Mouse (Mus musculus) embryo, embryonic 11 days (tissue): Measurements from ENCODE around the gene 1110017D15Rik.

ENCODE experiments used
- DNase-seq: peaks from one replicate; pipeline ENCODE4 v3.0.0-alpha.2; 2015

1110017D15Rik gene

DNA sequence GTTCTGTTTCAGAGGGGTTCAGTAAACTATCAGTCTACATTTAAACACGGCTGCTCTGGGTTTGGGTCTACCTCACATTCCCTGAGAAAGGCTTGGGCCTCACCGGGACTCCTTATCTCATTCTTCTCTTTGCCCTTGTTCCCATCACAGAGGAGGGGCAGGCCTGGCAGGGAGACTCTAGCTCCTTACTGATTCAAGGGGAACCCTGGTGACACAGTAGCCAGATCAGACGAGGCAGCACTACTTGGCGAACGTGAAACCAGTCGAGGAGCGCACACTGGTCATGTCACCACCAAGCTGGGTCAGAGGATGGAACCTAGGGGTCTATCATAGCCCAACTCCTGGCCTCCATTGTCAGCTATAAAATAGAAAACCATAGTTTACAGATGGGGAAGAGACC is 9.1 kb downstream of the 1110017D15Rik start:
- no peak for DNase-seq

DNA sequence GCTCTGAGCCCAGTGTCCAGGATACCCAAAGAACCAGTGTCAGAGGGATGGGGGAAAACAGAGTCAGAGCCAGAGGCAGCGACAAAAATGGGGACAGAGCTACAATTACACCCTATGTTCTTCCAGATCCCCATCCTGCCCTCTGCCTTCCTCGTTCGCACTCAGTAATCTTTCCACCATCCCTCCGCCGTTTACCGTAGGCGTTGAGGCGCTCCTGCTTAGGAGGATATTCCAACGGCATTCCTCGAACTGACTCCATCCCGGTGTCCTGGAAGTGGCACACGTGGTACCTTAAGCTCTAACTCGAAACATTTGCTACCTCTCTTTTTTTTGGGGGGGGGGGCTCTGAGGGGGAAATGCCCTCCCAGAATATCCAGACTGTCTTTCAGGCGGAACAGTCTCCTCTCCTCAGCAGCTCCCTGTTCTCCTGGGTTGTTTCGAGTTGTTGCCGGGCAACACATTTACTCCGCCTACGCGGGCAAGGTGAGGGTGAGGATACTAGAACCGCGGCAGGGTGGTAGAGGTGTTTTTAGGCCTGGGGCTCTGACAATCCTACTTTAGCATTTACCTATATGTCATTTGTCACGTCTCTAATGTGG is 9.7 kb downstream of the 1110017D15Rik start:
- peak; percentile 57 for DNase-seq

DNA sequence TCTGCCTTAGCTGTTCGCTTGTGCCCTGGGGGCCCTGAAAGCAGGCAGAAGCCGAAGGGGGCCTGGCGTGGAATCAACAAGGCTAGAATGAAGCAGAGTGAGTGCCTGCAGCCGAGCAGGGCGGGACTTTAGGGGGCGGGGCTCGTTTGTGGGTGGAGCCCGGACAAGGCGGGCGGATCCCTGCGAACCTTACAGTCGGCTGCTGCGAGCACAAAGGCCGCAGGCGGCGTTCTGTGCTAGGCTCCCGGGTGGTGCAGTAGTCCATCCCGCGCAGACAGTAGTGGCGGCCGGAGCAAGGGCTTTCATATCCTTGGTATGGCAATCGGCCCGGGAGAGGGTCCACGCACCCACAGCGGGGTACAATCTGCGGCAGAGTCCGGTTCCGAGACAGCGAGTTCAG is 10.2 kb downstream of the 1110017D15Rik start:
- DNase-seq = peak; percentile 95

DNA sequence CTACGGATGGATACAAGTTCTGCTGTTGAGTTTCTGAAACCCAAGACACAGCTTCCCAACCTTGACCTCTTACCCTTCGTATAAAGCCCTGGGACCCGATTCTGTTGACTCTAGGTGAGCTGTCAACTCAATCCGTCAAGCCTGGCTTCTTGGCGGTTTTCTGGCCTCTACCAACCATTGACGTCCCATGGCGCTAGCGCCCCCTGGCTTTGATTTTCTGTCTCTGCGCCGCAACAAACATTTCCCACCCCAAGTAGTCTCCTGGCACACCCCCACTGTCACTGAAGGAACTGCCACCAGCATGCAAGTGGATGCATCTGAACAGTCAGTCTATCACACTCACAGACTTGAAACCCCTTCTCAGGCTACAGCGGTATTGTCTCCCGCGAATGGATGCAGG is 11.0 kb downstream of the 1110017D15Rik start:
- peak; percentile 73 for DNase-seq

DNA sequence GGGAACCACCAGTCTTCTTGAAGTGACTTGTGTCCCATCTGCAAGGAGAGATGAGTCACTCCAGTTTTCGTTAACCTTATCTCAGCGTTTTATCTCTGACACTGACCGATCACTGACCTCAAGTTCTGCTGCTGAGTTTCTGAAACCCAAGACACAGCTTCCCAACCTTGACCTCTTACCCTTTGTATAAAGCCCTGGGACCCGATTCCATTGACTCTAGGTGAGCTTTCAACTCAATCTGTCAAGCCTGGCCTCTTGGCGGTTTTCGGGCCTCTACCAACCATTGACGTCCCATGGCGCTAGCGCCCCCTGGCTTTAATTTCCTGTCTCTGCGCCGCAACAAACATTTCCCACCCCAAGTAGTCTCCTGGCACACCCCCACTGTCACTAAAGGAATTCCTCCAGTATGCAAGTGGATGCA is 12.0 kb downstream of the 1110017D15Rik start:
- no peak for DNase-seq

DNA sequence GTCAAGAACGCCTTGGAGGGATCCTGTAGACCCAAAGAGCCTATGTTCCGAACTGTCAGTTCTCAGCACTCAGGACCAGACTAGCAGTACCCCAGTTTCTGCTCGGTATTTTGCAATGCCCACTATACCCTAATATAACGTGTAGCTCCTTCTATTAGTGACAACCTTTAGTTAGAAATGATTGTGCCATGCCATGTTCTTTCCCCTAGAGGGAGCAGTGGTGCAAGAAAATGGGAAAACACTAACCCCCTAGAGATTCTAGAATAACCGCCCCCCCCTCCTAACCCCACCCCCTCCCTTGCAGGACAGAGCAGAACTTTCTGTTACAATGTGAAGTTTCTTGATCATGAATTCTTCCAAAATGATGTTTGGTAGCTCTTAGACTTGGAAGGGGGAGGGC is 12.8 kb downstream of the 1110017D15Rik start:
- no peak for DNase-seq

DNA sequence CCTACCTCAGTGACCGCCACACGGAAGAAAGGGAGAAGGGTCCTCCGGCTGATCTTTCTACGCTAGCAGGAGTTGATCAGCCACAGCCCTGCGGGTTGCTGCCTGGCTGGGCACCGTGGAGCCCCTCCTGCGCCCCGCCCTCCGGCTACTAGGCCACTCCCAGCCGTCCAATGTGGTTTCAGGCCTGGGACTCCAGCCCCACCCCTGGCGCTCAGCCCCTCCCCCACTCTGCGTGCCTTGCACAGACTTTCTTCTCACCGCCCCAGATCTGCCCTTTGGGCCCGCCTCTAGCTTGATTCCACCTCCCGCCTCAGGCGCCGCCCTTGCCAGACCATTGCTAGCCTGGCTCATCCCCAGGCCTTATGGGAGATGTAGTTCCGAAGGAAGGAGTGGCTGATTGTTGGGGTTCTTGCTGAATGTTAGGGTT is 14.1 kb downstream of the 1110017D15Rik start, which contains the start of gene AI464131:
Gene AI464131, minus strand, starts transcription at position 91 of the 427 bp plus-strand sequence.
- peak; percentile 98 for DNase-seq

DNA sequence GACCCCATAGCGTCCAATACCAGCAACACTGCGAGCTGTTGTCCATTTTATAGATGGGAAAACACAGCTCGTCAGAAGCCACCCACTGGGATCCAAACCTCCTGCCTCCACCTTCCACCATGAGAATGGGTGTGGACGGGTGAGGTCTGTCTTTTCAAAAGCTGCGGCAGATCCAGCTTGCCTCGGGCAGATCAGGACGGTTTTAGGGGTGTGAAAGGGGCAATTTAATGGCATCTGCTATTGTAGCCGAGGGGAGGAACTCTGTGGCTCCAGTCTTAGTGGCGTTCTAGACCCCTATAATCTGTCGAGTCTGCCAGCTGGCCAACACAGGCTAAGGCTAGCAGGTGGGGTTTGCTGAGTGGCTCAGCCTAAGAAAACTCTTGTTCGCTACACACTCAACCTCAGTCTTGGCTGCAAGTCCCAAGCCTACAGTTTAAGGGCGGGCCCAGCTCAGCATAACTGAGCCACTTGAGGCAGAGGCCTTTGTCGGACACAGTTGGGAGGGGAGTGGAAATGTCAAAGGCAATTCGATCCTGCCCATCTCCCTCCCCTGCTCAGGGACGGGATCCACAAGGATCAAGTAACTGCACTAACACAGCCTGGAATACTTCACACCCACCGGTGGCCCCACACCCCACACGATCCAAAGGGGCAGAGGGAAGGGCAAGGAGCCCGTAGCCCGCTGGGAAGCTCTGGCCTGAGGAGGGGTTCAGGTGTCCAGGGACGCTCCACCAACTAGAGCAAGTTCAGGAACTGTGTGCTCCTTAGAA is 14.8 kb downstream of the 1110017D15Rik start:
- DNase-seq = peak; percentile 56

DNA sequence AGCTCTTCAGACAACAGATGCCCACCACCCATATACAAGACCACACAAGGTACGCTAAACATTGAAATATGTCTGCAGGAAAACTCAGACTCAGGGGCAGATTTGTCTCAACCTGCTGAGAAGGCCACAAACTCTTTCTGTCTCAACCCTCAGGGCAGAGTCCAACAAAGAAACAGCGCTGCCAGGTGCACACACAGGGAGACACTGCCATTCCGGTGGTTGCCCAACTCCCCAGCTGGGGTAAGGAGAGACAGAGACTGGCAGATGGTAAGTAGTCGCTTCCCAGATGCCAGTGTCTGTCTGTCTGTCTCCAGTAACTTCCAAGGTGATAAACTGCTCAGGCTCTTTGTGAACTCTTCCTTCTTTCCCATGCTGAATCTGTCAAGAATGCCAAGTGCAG is 16.3 kb downstream of the 1110017D15Rik start:
- DNase-seq = no peak

DNA sequence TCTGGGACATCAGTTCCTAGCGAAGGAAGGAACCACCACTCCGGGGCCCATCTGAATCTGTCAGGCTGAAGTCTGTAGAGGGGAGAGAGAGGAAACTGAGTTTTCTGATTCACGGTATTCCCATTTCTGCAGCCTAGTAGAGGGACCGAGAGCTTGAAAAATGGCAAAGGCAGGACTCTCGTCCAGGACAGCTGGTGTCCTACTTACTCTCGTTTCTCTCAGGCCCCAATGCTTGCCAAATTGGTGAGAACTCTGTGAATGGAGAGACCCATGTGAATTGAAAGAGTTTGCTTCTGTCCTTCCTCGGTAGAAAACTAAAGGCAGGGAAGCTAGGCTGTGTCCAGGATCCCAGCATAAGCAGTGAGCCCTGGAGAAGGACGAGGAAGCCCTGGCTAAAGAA is 17.5 kb downstream of the 1110017D15Rik start:
- DNase-seq = no peak

DNA sequence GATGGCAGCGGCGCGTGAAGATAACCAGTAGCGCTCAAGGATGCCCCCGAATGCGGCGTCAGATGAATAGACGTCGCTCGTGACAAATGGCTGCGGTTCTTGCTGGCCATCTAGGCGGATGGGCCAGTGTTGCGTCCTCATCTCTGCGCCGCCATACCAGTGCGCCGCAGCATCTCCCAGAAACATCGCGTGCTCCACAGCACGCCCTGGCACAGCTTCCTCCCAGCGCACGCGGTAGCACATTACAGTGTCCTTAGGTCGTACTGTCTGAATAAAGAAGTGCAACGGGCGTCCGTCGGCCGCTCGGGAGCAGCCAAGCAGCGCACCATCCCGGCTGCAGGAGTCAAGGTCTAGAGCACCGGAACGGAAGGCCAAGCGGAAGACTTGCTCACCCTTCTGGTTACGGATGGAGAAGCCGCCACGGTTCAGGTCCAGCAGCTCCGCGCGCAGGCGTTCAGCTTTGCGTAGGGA is 18.2 kb downstream of the 1110017D15Rik start:
- peak; percentile 64 for DNase-seq

DNA sequence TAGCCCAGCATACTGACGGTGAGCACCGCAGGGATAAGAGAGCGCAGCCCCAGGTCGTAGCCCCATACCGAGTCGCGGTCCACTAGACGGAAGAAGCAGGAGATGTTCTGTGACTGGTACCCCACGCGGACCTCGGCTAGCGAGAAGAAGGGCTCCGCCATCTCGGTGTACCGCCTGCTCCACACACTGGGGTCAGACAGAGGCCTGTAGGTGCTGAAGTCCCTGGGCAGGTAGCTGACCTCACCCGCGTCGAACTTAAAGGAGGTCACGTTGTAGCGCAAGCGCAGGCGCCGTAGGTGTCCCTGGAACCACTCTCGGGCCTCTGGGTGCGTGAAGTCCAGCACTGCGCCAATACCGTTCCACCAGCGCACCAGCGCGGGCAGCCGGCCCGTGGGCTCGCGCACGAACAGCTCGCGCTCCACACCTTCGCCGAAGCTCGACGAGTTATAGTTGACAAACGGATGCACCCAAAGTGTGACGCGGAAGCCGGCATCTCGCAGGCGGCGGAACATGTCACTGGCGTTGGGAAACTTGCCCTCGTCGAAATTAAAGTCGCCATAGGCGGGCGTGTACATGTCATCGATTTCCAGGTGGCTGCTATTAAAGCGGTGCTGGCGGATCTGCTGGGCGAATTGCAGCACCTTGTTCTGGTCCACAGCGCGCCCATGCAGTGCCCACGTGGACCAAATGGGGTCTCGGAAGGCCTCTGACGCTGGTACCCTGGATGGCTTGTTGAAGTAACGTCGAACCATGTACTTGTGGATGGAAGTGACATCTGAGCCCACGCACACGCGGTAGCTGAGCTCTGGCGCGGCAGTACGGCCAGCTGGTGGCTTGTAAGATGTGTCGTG is 18.9 kb downstream of the 1110017D15Rik start:
- DNase-seq = peak; percentile 32

DNA sequence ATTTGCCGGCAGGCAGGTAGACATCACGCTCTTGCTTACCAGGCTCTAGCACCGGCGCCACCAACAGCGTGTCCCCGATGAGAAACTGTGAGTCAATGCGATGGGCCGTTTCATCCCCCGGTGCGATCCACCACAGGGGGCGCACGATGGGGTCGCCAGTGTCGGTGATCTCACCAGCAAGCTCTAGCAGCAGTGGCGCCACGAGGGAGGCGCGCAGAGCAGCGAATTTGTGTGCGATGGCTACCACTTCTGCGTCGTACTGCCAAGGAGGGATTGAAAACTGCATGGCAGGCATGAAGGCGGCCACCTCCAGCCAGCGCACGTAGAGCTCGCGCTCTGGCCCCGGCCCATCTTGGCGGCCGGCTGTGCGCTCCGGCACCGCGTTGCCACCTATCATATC is 19.6 kb downstream of the 1110017D15Rik start:
- peak; percentile 78 for DNase-seq

DNA sequence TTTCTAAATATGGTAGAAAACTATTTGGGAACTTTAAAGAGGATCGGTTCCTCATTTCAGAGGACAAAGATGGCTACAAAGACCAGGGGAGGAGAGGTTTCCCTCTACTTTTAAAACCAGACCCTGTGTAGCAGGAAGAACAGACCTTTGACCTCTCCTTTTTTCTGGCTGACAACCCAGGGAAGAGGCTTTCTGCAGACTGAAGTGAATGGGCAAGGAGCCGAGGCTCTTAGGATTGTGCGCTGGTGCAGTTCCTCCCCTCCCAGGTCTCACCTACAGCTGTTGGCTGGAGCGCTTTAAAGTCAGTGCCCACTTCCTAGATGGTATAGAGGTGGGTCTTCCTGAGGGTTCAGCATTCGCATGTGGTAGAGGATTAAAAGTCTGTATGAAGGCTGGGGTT is 20.1 kb downstream of the 1110017D15Rik start:
- DNase-seq = no peak

DNA sequence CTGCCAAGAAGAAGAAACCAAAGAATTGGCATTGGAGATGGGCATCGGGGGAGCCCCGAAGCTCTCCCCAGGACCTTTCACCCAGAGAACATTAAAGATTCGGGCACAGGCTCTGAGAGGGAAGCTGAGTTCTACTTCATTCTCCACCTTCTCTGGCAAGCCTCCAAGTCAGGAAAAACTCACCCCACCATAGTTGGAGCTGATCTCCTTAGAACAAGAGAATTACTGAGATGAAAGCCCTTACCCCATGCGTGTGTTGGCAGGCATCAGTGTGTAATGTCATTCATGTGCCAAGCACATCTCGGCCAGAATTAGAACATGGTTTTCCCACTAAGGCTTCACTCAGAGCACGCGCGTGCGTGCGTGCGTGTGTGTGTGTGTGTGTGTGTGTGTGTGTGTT is 21.3 kb downstream of the 1110017D15Rik start:
- DNase-seq = no peak

DNA sequence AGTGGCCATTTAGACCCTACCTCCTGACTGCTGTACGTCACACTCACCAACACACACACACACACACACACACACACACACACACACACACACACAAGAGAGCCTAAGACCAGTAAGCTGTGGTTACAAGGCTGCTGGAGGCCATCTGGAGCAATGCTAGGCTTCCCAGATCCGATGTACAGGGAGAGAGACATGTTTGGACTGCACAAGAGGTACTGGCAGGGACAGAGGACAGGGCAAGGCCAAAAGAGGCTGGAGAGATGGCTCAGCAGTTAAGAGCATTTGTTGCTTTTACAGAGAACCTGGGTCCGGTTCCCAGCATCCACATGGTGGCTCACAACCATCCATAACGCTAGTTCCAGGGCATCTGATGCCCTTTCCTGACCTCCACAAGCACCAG is 22.1 kb downstream of the 1110017D15Rik start:
- no peak for DNase-seq

DNA sequence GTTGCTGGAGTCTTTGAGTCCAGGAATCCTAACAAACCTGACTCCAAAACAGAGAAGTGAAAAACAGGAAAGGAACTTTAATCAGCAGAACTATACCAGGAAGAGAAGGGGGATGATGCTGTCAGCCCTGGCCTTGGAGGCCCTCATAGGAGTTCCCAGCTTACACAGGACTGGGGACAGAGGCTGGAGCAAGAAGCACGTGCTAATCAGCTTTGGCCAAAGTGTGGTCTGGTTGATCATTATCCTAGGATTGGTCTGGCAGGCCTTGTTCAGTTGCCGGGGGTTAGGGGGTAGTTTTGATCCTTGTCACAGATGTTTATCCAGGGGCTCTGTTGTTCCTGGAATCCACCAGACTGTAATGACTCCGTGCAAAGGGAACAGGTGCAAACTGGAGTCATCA is 22.8 kb downstream of the 1110017D15Rik start:
- no peak for DNase-seq

DNA sequence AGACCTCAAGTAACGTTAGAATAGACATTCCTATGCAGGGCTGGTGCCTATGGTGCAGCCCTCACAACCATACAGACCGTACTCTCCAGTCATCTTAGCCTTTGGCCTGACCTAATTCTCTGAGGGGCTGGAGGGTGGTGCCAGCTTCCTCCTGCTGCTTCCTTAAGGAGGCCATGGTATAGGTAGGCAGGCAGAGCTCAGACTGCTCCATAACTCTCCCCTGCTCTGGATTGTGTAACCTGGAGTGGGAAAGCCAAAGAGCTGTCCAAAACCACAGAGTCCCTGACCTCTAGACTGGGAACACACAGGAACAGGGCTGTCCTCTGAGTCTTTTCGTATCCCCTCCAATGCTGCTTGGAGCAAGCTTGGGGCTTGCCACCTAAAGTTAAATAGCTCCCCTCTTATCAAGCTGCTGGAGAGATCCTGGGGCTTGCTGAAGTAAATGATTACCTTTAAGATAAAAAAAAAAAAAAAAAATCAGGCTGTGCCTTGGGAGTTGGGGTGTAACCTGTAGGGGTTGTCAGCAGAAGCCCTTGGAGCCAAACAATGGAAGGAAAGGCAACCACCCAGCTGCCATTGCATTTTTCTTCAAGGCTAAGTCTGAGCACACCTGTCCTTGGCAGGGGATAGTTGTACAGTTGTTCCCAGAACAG is 23.5 kb downstream of the 1110017D15Rik start:
- DNase-seq = no peak

DNA sequence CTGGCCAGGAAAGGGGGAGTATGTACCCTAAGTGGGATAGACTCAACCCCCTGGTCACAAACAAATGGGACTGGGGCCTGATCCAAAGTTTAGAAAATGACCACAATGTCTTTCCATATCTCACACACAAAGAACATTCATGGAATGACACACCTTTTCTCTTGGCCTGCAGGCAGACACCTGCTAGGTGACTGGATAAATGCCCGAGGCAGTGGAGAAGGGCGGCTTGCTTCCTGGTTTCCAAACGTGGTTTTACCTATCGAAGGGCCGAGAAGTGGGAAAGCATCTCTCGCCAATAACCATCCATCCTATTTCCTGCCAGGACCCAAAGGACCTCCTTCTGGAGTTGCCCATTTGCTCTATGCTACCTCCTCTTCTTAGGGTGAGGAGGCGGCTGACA is 24.2 kb downstream of the 1110017D15Rik start:
- DNase-seq = no peak

DNA sequence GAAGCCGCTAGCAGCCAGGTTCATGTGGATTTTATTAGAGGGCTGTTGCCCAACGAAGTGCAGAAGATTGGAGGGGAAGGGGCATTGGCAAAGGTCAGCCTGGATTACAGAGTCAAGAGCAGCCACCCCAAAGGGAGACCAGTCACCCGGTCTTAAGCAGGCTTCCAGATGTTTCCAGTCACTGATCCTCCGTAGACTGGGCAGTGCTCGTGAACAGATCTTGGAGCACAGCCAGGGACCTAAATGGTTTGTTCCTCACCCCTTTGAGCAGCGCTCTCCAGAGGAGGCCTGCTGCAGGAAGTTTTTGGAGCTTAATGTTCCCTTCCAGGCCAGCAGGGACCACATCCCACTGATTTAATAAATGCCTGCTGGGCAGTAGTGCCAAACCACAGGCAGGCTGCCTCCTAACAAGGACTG is 35.5 kb downstream of the 1110017D15Rik start:
- peak; percentile 56 for DNase-seq

DNA sequence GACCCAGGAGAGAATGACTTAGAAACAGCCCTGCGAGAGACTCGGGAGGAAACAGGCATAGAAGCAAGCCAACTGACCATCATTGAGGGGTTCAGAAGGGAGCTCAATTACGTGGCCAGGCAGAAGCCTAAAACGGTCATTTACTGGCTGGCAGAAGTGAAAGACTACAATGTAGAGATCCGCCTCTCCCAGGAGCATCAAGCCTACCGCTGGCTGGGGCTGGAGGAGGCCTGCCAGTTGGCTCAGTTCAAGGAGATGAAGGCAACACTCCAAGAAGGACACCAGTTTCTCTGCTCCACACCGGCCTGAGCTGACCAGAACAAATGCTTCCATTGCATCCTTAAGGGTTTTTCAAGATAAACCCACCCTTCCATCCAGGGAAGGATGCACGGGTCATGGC is 36.9 kb downstream of the 1110017D15Rik start:
- DNase-seq = no peak

DNA sequence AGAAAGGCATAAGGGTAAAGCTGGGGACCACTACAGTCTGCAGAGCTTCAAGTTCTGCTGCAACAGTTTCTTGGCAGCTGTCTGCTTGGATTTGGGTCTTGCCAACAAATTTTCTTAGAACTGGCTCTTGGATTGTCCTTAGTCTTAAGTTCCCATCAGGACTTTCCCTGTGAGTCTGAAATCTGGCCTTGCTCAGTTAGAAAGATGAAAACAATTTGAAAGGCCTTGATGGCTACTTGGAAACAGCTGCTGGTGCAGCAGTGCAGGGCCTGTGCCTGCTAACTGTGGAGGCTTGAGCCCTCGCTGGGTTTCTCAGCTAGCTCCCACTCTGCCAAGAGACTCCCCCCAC is 37.7 kb downstream of the 1110017D15Rik start:
- no peak for DNase-seq
